Mouse (Mus musculus) thymus, adult 2 months (tissue): ENCODE measurements around the gene Bbip1. TPM values are rescaled to one million over a fixed set of nuclear protein-coding genes. Genes with fewer than 3 reads are reported as not detected.
"Not testable (repeated sequence)": the region's sequence is repeated elsewhere in the genome, so short reads cannot be mapped to it uniquely, and the experiment has no call there.

Experiments used
- DNase-seq: peaks from one replicate; pipeline ENCODE4 v3.0.0; 2021
- H3K27ac ChIP-seq: fragments of 200-500 bp; 2 replicates; pipeline ENCODE4 v1.5.1; 2012; ENCODE audit warnings: low read length, control low read depth; ENCODE audit not compliant: control insufficient read depth, insufficient read depth
- H3K27me3 ChIP-seq: fragments of 200-500 bp; 2 replicates; pipeline ENCODE4 v1.6.1; 2012; ENCODE audit warnings: mild to moderate bottlenecking, low read length, moderate library complexity, mixed read lengths; ENCODE audit not compliant: control insufficient read depth, insufficient read depth
- H3K36me3 ChIP-seq: fragments of 200-500 bp; 2 replicates; pipeline ENCODE4 v1.6.1; 2012; ENCODE audit warnings: mild to moderate bottlenecking, low read length, moderate library complexity; ENCODE audit not compliant: control insufficient read depth, insufficient read depth
- H3K4me1 ChIP-seq: fragments of 200-500 bp; replicated peaks from 2 replicates; pipeline ENCODE4 v1.6.1; 2012; ENCODE audit warnings: low read length; ENCODE audit not compliant: control insufficient read depth, insufficient read depth
- H3K4me3 ChIP-seq: fragments of 200-500 bp; 2 replicates; pipeline ENCODE4 v1.5.1; 2012; ENCODE audit warnings: mild to moderate bottlenecking, low read length, control low read depth, moderate library complexity; ENCODE audit not compliant: control insufficient read depth, insufficient read depth
- CTCF ChIP-seq: fragments of 200-500 bp; IDR thresholded peaks from 2 replicates; pipeline ENCODE4 v1.5.1; 2012; ENCODE audit warnings: mild to moderate bottlenecking, control low read depth, low read length, moderate library complexity, borderline replicate concordance; ENCODE audit not compliant: control insufficient read depth, poor library complexity, insufficient read depth; ENCODE audit errors: extremely low read depth
- POLR2A ChIP-seq: fragments of 200-500 bp; IDR thresholded peaks from 2 replicates; pipeline ENCODE4 v1.6.1; 2012; ENCODE audit warnings: mild to moderate bottlenecking, low read length, control low read depth, moderate library complexity; ENCODE audit not compliant: control insufficient read depth, poor library complexity, insufficient read depth; ENCODE audit errors: extremely low read depth
- WGBS: fragments of 180-500 bp; shearing (Covaris S2); methylation state at CpG from one replicate; pipeline ENCODE4 v1.1.7; 2018; 5-methylcytosine and 5-hydroxymethylcytosine counted together
- polyA plus RNA-seq: library from polyadenylated mRNA; depleted of rRNA; stranded (reverse); fragments of >200 nt; gene quantifications from 2 replicates; pipeline ENCODE4 v1.2.3, GENCODE M21; 2012

Bbip1 gene
- polyA plus RNA-seq, 1 experiment: 16.3 TPM

- Histone ChIP-seq H3K4me1 (no peaks in the 10 kb centered on the region), H3K4me3 (no peak overlapping the region), H3K27ac (no peak overlapping the region), H3K27me3 (no peaks in the 10 kb centered on the region), H3K36me3 (peaks cover 89% of the 10 kb centered on the region)
- no peak for DNase-seq
- 97% methylated on average over 1 of the region's 1 CpGs for WGBS
- TF ChIP-seq CTCF: no peak
- TF ChIP-seq POLR2A: no peak
Measured at GRCm38 (mm10) chr19:53926705-53927104, 17.7 kb downstream of the Bbip1 start.

DNA sequence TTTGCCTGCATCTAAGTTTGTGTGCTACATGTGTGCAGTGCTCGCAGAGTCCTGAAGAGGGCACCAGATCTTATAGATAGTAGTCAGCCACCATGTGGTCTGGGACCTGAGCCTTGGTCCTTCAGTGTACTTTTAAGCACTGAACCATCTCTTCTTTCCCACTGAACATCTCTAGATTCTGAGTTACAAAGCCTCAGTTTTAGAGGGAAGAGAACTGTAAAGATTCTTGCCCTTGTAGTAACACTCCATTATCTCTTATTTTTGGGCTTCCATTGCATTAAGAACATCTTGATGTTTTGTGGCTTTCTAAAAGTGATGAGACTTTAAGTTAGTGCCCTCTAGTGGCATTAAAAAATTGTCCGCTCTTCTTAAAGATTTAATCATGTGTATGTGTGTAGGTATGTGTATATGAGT is 19.1 kb downstream of the Bbip1 start:
- peaks cover 91% of the 10 kb centered on the region for H3K36me3 ChIP-seq
- 95% methylated on average over 2 of the region's 2 CpGs for WGBS

DNA sequence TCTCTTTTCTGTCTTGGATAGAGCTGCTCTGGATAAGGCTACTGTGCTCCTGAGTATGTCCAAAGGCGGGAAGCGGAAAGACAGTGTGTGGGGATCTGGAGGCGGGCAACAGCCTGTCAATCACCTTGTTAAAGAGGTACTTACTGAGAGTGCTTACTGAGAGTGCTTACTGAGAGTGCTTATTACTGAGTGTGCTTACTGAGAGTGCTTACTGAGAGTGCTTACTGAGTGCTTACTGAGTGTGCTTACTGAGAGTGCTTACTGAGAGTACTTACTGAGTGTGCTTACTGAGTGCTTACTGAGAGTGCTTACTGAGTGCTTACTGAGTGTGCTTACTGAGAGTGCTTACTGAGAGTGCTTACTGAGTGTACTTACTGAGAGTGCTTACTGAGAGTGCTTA is 22.4 kb downstream of the Bbip1 start:
- H3K27me3 ChIP-seq, H3K27ac ChIP-seq, DNase-seq, H3K4me3 ChIP-seq, H3K4me1 ChIP-seq: not testable (repeated sequence)
- peaks cover 86% of the 10 kb centered on the region for H3K36me3 ChIP-seq
- 98% methylated on average over 3 of the region's 3 CpGs for WGBS

More for the DNA sequence above, 19.1 kb downstream of the Bbip1 start:
- no peak overlapping the region for H3K4me3 ChIP-seq
- no peak for TF ChIP-seq CTCF
- TF ChIP-seq POLR2A: no peak
- H3K27ac ChIP-seq: no peak overlapping the region
- DNase-seq: peak; percentile 43
- H3K4me1 ChIP-seq: no peaks in the 10 kb centered on the region
- H3K27me3 ChIP-seq: no peaks in the 10 kb centered on the region

GRCm38 (mm10) chr19:53919541-53919940 is 24.9 kb downstream of the Bbip1 start:
- 96% methylated on average over 10 of the region's 10 CpGs for WGBS
- Histone ChIP-seq H3K27ac (no peak overlapping the region), H3K36me3 (peaks cover 90% of the 10 kb centered on the region), H3K4me1 (no peaks in the 10 kb centered on the region), H3K4me3 (no peak overlapping the region), H3K27me3 (no peaks in the 10 kb centered on the region)
- no peak for TF ChIP-seq CTCF
- TF ChIP-seq POLR2A: no peak
- DNase-seq: no peak

- H3K27me3 ChIP-seq: no peaks in the 10 kb centered on the region
- no peak overlapping the region for H3K27ac ChIP-seq
- H3K4me3 ChIP-seq: no peak overlapping the region
- H3K36me3 ChIP-seq: peaks cover 96% of the 10 kb centered on the region
- WGBS: 98% methylated on average over 4 of the region's 4 CpGs
- TF ChIP-seq POLR2A (no peak), CTCF (no peak)
- H3K4me1 ChIP-seq: no peaks in the 10 kb centered on the region
- no peak for DNase-seq
Measured at GRCm38 (mm10) chr19:53914950-53915349, 29.5 kb downstream of the Bbip1 start.

DNA sequence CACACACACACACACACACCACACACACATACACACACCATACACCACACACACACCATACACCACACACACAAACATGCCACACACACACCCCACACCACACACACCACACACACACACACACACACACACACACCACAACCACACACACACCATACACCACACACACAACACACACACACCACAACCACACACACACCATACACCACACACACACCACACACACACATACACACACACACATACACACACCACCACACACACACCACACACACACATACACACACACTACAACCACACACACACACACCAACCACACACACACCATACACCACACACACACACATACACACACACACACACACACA is 37.7 kb downstream of the Bbip1 start:
- peaks cover 18% of the 10 kb centered on the region for H3K4me1 ChIP-seq
- DNase-seq, H3K27me3 ChIP-seq, H3K27ac ChIP-seq, H3K4me3 ChIP-seq: not testable (repeated sequence)
- peaks cover 35% of the 10 kb centered on the region for H3K36me3 ChIP-seq

DNA sequence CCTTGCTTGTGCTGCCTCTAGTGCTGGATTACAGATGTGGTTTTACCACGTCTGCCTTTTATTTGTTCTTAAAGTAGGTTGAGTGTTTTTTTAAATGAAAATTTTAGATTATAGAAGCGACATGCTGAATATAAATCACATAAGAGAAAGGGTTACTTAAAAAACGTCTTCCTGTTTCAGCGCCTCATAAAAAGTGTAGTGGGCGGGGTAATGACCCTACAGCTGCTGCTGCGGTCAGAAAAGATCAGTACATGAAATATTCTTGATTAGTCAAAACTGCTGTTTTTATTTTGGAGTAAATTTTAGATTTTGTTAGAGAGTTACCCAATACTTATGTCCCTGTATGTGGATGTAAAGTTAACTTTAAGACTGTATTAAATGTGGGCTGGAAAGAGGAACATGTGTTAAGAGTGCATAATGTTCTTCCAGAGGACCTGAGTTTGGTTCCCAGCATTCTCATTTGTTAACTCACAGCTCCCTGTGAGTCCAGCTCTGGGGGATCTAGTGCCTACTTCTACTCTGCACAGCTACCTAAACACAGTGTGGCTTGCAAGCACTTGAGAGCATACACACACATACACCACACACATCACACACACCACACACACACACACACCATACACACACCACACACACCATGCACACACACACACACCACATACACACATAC is 38.3 kb downstream of the Bbip1 start:
- Histone ChIP-seq H3K4me1 (peaks cover 19% of the 10 kb centered on the region), H3K36me3 (peaks cover 31% of the 10 kb centered on the region), H3K27me3 (no peaks in the 10 kb centered on the region), H3K27ac (no peak overlapping the region), H3K4me3 (no peak overlapping the region)
- DNase-seq: no peak
- TF ChIP-seq CTCF (no peak), POLR2A (no peak)
- 2% methylated on average over 6 of the region's 6 CpGs for WGBS
